Mouse (Mus musculus) erythroid progenitor cell, adult 5-6 weeks (primary cell): Measurements from ENCODE around the gene Ppp1r16b. TPM values are rescaled to one million over a fixed set of nuclear protein-coding genes. Genes with fewer than 3 reads are reported as not detected.

ENCODE experiments used
- ATAC-seq: replicated peaks from 2 replicates; pipeline ENCODE4 v1.8.0; 2016; ENCODE audit warnings: moderate number of reproducible peaks, mild to moderate bottlenecking, moderate TSS enrichment, inconsistent platforms; ENCODE audit not compliant: poor library complexity, low FRiP score, severe bottlenecking
- total RNA-seq, 2 experiments: library from RNA; stranded (forward) in 1 of 2; stranded (reverse) in 1 of 2; fragments of 150-400 nt in 1 of 2; fragments of 186-747, 209-891 nt in 1 of 2; gene quantifications; 2 replicates each; pipeline versions ENCODE4 v1.2.3 to v1.2.4; 2015 to 2017; ENCODE audit warnings: low replicate concordance in 2 of 2

Ppp1r16b gene
- total RNA-seq, 2 experiments from 2014 or later = 2.3 to 2.5 TPM

GRCm38 (mm10) chr2:158799328-158799727 is 134.1 kb downstream of the Ppp1r16b start:
- no peak for ATAC-seq

- ATAC-seq = no peak
Observed at GRCm38 (mm10) chr2:158800788-158801187, 135.6 kb downstream of the Ppp1r16b start.

DNA sequence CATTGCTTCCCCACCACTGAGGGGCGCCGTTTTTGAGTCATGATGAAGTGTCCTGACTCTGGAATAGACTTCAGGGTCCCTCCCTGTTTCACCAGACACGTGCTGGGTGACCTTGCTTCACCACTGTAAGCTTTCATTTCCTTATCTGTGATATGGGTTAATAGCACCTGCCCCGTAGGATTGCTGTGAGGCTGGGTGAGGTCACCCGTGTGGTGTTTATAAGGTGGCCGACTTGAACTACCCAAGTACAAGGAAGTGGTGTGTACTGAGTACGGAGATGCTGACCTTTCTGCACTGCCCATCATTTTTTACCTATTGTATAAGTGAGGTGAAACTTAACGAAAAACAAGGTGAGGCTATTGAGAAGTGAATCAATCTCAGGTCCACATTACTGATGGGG is 138.4 kb downstream of the Ppp1r16b start:
- ATAC-seq = no peak

DNA sequence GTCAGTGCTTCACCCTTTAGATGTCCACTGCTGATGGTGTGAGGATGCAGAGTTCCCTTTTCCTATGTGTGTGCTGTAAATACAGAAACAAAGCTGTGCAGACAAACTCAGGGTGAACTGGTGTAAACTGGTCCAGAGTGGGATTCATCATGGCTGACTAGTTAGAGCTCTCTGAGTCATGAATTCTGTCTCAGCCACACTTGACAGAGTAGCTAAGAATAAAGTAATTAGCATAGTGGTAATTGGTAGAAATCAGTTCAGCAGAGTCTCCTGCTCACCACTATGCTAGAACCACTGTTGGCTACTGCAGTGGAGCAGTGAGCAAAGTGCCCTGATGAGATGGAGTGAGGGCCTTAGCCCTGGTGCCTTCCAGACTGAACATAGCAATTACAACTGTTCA is 150.5 kb downstream of the Ppp1r16b start:
- ATAC-seq = no peak

Other genes with a start within 250 kb of the Ppp1r16b start
- not detected in 2 replicates for gene Adig, start 162.8 kb upstream of the Ppp1r16b start, total RNA-seq (2015; ENCODE audit: low replicate concordance)
- gene Adig, start 162.8 kb upstream of the Ppp1r16b start, total RNA-seq (2017; ENCODE audit: low replicate concordance) = not detected in 2 replicates
- gene Arhgap40, start 152.6 kb upstream of the Ppp1r16b start, total RNA-seq (2015; ENCODE audit: low replicate concordance) = not detected in 2 replicates
- gene Arhgap40, start 152.6 kb upstream of the Ppp1r16b start, total RNA-seq (2017; ENCODE audit: low replicate concordance) = not detected in 2 replicates
- gene Slc32a1, start 54.6 kb upstream of the Ppp1r16b start, total RNA-seq (2015; ENCODE audit: low replicate concordance) = not detected in 2 replicates
- gene Slc32a1, start 54.6 kb upstream of the Ppp1r16b start, total RNA-seq (2017; ENCODE audit: low replicate concordance) = not detected in 2 replicates
- 0.84 and 7.2 TPM in 2 replicates for gene Actr5, start 40.5 kb upstream of the Ppp1r16b start, total RNA-seq (2015; ENCODE audit: low replicate concordance)
- 4.2 and 6.2 TPM in 2 replicates for gene Actr5, start 40.5 kb upstream of the Ppp1r16b start, total RNA-seq (2017; ENCODE audit: low replicate concordance)
- gene Fam83d, start 102.7 kb downstream of the Ppp1r16b start, total RNA-seq (2015; ENCODE audit: low replicate concordance) = 24.3 and 33.2 TPM in 2 replicates
- gene Fam83d, start 102.7 kb downstream of the Ppp1r16b start, total RNA-seq (2017; ENCODE audit: low replicate concordance) = 26.9 and 28.9 TPM in 2 replicates
- gene Dhx35, start 129.4 kb downstream of the Ppp1r16b start, total RNA-seq (2015; ENCODE audit: low replicate concordance) = 3.2 and 4.6 TPM in 2 replicates
- gene Dhx35, start 129.4 kb downstream of the Ppp1r16b start, total RNA-seq (2017; ENCODE audit: low replicate concordance) = 2.3 and 4.0 TPM in 2 replicates